Mouse (Mus musculus): Measurements from ENCODE around the gene Ap5z1.

DNA sequence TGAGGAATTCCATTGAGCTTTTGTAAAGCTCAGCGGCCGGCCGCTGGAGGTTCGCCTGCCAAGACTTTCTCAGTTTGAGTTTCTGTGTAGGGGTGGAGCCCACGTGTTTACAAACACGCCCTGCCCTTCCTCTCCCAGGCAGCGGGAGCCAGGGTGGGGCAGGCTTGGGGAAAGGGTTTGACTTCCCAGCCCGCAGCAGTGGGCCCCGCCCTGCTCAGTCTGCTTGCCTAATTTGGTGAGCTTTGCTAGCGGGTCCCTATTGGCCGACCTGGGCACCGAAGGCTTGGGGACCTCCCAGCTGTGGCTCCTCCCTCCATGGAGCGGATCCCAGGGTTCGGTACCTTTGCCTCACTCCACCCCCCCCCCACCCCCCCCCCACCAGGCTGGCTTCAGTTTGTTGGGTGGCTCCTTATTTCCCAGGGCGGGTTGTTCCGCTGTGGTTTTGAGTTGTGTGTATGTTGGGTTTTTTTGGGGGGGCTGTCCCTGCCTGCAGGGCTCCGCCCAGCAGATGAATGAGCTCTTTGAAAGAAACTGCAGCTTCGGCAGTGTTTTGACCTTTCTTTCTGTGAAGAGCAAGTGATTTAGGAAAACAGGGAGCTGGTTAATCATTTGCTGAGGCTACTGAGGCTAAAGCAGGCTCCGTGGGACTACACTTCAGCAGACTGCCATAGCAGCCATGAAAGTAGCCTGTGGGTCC is 23.1 kb upstream of the Ap5z1 start:
- TF ChIP-seq CTCF (IDR thresholded peaks at IDR 0.05; ENCODE audit: low read depth, low read length): no peak
- no peak for TF ChIP-seq POLR2AphosphoS5 (IDR thresholded peaks at IDR 0.05; ENCODE audit: insufficient replicate concordance, low read depth, low read length)
- TF ChIP-seq GATA2 (IDR thresholded peaks at IDR 0.05; ENCODE audit: borderline replicate concordance, low read depth, low read length): no peak
- TF ChIP-seq GATA1 (IDR thresholded peaks at IDR 0.05; ENCODE audit: borderline replicate concordance, low read length): no peak
- no peak for TF ChIP-seq TAL1 (conservative IDR thresholded peaks at IDR 0.05; ENCODE audit: low read depth, low read length)
